Mouse (Mus musculus) frontal cortex, adult 2 months (tissue): ENCODE results near the gene Sav1. TPM values are rescaled to one million over a fixed set of nuclear protein-coding genes. Genes with fewer than 3 reads are reported as not detected.

Experiments used
- DNase-seq, 2 experiments: peaks; one replicate each; pipeline ENCODE4 v3.0.0; 2022; ENCODE audit warnings: low spot score in 1 of 2; ENCODE audit errors: extremely low spot score in 1 of 2
- polyA plus RNA-seq: library from polyadenylated mRNA; depleted of rRNA; stranded (reverse); fragments of >200 nt; gene quantifications from 2 replicates; pipeline ENCODE4 v1.2.3, GENCODE M21; 2012; rRNA removed

Sav1 gene
- polyA plus RNA-seq = 20.4 and 22.2 TPM in 2 replicates

DNA sequence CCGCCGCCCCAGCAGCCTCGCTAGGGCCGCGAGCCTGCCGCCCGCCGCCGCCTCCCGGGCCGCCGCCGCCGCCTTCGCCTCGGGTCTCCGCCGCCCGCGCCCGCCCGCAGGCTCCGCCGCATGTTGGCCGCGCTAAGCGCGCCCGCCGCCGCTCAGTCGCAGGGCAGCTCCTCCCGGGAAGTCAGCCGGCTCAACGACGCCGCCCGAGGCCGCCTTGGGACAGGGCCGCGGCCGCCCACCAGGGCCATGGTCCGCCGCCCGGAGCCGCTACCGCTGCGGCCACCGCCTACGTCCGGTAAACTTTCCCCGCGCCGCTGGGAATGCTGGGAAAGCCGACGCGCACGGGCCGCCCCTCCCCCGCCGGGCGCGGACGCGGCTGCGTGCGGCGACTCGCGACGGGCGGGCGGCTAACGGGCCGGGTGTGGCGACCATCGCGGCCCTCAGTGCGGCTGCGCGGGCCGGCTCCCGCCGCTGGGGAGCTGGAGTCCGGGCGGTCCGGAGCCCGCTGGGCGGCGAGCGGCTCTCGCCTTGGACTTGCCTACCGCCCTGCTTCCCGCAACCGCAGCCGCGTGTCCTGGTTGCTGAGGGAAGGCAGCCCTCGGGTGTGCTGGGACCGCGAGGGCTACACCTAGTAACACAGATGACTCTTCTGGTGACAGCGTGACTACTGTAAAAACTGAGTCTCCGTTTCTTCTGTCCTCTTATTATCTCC is at the start of gene Sav1:
Sav1 (minus strand) TSS at position 217 of the 712 bp plus-strand sequence.
- peak; percentile 34 to 87 for DNase-seq

DNA sequence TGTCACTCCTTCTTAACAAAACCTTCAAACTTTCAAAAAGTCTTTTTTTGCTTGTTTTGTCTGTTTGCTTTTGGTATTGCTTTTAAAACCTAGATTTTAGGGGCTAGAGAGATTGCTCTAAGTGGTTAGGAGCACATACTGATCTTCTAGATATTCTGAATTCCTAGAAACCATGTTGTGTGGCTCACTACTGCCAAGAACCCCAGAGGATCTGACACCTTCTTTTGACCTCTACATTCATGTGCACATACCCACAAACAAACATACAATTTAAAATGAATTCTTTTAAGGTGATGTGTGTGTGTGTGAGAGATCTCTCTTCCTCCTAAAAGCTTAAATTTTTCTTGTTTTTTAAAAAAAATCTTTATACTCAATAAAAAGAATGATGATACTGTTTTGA is 39.4 kb upstream of the Sav1 start:
- no peak for DNase-seq

DNA sequence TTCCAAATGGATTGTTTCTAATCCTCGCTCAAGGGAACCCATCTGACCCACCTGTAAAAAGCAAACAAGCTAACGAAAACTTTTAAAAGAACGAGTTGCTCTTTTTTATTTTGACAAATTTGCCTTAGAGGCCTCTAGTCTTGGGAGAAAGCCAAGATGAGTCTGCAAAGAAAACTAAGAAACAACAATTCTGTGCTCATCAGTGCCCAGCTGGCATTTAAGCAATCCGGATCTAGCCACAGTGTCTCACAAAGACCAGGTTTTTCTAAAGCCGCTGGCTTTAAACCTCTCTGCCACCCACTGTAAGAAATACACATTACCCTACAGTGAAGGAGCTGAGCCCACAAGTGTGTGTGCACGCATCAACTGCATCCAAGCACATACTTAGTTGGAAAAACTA is 38.6 kb upstream of the Sav1 start:
- DNase-seq = no peak

DNA sequence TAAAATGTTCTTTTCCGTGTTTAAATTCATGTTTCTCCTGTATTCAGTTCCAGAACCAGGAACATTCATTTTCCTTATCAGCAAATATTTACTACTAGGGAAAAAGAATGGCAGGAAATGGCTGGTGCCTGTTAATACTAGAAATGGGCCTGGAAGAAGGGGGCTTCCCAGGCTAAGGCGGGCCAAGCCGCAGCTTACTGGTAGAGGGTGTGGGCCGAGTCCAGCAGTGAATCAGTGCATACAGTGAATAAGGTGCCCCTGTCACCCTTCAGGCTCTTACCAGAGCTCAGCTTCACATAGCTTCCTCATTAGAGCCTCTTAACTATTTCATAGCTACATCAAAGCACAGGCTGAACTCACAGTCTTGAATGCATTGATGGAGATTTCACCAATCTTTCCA is 36.8 kb upstream of the Sav1 start:
- no peak for DNase-seq

DNA sequence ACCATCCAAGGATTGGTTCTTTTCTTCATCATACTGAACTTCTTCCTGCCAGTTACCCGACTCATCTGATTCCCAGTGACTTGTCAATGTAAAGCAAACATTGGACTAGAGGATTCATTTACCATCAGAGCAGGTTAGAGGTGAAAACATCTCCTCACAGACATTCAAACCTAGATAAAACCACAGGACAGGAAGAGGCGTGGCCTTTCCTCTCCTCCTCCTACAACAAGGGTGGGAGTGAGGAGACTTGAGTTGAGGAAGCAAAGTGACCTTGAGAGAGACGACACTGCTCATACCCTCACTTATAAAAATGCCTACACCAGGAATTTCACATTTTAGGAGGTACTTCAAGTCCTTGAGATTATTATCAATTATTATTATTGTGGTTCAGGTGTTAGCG is 31.4 kb upstream of the Sav1 start:
- DNase-seq = no peak

DNA sequence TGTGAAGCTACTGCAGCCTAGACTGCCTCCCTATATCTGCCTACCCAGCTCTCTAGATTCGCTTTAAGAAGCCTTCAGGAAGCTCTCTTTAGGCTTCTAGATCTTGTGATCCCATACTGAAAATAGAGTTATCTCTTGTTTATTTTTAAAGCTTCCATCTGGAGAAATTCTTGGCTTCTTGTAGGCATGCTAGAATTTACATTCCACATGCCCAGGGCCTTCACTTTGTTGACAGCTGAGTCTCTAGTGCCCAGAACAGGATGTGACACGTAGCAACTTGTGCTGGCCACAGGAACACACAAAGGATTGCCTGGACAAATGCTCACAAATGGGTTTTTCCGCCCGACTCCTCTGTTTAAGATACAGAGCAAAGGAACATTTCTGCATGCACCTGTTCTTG is 29.1 kb upstream of the Sav1 start:
- DNase-seq = peak; percentile 31 to 47

DNA sequence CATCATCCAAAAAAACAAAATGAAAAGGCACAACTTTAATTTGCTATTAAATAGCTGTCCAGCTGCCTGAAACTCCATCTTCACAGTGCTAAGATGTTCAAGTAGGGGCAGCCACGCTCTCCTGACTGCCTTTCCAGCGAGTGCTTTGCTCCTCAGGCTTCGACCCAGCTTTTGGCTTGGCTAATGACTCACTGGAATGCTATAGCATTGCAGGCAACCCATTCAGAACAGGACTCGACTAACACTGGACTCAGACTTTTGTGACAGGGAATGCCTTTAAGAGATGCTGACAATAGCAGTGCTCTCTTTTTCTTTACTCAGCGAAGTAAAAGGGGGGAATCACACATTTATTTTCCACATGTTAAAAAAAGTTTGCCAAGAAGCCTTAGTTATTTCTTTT is 24.9 kb upstream of the Sav1 start:
- DNase-seq = no peak

DNA sequence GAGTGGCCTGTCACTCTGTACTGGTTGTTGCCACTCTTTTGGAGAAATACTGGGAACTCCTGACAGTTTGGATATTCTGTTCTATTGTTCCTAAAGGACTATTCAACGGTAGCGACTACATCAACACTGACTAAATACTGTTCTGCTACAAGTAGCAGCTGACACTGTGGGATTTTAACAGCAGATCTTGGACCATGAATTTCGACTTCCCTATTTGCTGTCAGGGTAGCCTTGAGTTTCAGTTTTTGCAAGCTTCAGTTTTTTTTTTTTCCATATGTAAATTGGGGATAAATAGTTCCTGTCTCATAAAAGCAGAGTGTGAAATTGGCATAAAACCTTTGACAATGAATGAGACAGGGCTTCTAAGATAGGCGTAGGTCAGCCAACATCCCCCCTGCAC is 23.6 kb upstream of the Sav1 start:
- no peak for DNase-seq

DNA sequence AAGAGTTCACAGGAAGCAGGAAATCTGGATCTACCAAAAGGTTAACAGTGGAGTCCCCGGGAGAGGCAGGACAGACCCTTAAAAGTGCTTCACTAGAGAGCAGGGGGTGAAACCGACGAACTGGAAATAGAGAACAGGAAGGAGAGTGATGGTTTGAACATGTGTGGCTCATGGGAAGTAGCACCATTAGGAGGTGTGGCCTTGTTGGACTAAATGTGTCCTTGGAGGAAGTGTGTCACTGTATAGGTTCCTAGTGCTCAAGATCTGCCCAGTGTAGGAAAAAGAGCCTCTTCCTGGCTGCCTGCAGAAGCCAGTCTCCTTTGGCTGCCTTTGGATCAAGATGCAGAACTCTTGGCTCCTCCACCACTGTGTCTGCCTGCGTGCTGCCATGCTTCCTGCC is 18.3 kb upstream of the Sav1 start:
- no peak for DNase-seq

DNA sequence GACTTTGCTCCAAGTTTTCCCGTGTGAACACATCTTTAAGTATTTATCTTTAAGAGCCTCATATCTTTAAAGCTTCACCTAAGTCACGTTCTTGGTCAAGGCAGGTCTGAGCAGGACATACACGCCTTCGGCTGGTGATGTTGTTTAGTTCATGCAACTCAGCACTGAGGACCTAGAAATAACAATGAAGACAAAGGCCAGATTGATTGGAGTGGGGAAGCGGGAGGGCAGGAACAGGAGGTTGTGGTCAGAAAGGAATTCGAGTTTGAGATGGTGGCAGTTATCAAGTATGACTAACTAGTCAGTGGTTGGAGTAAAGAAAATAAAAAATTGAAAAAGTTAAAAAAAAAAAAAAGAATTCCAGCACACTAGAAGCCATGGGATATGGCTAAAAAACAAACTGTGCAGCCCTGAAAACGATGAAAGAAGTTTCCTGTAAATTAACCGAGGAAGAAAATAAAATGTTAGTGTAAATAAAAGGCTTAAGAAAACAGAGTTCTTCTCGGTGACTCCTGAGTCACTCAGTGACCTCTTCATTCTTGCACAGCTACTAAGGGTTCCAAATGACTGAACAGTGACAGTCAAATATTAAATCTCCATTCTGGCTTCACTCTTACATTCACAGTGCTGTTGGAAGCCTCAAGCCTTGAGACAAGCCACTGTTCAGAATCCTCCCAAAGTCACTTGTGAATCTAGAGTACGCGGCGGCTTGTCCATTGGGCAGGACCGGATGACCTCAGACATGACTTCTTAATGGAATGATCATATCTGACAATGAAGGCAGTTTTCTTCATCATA is 11.6 kb upstream of the Sav1 start:
- no peak for DNase-seq

DNA sequence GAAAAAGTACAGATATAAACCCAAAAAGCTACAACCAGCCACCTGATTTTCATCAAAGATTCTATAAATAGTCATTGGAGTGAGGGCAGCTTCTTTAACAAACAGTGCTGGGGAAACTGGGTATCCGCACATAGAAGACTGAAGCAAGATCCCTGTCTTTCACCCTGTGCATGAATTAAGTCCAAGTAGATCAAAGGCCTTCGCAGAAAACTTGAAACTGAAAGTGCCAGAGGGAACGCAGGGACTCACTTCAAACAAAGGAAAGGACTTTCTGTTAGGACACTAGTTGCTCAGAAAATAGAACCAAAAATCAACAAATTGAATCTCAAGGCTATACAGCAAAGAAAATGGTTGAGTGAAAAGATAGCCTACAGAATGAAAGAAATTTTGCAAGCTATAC is 8.6 kb upstream of the Sav1 start:
- no peak for DNase-seq

DNA sequence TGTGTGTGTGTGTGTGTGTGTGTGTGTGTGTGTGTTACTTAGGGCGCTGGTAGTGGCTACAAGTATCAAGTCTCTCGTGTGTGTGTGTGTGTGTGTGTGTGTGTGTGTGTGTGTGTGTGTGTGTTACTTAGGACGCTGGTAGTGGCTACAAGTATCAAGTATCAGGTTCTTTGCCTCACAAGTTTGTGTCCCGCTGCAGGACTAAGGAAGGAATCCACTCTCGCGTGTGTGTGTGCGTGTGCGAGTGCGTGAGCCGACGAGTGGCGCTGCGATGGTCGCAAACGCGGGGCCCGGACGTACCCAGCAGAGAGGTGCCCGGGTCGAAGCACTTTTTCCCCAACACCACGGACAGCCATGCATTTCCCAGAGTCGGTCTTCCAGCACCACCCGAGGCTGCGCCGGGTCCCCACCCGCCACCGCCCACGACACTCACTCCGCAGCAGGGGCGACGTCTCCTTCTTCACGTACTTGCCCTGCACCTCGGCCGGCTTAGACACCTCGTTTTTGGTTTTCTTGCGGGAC is 500 bp downstream of the Sav1 start:
- peak in 1 of 2 experiments; percentile 37 for DNase-seq

DNA sequence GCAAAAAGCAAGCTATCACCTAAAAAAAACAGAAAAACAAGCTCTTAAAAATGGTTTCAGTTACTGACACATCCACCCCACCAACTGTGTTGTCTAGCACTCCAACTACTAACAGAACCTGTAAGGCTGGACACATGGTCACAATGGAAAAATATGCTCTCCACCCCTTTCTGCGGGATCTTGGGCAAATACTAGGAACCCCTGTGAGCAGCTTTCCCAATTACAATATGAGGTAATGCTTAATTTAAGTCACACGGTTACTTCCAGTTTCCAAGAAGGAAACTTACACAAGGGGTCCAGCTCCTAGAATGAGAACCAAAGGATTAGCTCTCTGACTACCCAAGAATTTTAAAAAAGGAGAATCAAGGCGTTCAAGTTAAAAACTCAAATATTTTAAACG is 1.3 kb downstream of the Sav1 start:
- DNase-seq = no peak

DNA sequence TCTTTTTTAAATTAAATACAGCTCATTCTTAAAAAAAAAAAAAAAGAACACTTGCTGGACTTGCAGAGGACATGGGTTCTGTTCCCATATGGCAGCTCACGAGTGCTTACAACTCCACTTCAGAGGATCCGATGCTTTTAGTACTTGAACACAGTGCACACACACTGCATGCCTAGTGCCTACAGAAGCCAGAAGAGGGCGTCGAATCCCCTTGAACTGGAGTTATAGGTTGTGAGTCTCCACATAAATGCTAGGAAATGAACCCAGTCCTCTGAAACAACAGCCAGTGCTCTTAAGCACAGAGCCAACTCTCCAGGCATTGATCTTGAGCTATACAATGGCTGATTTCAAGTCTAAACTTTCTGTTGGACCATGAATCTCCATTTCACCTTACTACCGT is 3.9 kb downstream of the Sav1 start:
- DNase-seq = no peak

DNA sequence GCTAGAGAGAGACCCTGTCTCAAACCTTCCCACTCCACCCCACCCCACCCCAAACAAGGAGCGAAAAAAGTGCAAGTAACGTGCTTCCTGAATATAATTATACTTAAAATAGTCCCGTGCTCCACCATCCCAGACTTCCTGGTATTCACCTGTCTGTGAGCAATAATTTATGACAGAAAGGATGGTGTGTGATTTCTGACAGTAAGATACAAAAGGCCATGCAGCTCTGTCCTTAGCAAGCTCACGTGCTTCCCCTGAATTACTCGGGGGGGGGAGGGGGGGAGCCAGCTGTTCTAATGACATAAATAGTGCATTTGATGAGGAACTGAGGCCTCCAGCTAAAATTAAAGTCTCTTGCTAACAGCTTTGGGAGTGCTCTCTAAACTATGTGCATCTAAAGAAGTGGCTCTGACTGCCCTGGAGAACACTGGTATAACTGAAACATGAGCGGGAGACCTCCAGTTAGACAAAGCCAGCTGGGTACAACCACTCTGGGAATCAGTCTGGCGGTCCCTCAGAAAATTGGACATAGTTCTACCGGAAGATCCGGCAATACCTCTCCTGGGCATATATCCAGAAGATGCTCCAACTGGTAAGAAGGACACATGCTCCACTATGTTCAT is 9.3 kb downstream of the Sav1 start:
- DNase-seq = no peak

DNA sequence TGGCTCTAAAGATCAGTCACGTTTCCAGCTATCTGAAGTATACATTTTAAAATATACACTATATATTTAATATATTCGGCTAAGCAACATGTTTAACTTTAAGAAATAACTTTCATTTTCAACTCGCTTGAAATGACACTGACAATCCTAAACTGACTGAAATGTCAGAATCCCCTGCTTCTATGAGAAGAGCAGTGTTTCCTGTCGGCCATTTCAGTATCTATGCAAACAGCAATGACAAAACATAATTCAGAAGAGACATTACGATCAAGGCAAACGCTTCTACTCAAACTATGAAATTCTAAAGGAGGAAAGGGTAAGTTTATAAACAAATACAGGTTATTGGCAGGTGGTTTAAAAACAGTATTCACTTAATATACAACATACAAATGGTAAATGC is 10.1 kb downstream of the Sav1 start:
- no peak for DNase-seq

DNA sequence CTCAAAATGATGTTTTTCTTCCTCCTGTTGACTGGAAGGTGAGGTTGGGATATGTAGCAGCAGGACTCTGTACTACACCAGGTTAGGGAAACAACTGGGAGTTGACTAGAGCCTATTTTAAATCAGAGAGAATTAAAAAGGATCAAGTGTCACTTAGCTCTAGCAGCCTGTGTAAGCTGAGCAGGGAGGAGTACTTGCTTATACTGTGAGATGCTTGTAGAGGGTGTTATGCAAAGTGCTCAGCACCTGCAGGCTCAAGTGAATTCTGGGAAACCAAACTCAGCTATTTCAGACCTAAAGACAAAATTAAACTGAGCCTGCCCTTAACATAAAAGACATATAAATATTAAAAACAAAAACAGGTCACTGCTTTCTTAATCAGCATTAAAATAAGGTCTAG is 13.1 kb downstream of the Sav1 start:
- DNase-seq = no peak

DNA sequence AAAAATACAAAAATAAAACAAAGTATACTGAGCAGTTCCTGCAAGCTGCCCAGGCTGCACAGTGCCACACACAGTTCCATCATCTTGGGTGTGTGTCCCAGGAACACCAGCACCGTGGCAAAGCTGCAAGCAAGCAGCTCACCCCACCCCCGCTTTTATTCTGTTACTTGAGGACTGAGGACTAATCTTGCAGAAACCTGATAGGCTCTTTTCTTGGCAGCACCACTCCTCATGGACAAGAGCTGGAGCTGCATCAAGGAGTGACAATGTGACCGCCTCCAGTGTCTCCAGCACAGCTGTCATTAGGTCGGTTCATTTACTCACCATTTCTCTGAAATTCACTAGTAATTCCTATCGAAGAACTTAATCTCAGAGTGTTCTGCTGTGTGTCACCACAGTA is 18.6 kb downstream of the Sav1 start:
- no peak for DNase-seq

DNA sequence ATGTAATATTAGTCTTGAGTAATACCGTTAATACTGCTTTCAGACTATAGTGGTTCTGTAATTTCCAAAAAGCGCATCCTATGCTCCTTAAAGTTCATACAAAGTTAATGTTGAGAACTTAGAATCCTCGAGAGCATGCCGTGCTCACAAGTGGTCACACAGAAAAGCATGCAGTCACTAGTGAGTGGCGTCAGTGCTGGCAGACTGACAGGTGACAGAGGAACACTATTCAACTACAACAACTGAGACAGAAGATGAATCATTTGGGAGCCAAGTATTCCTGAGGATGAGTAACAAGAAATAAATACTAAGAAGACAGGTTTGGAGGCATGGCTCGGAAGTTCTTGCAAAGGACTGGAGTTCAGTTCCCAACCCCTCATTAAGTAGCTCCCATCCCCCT is 19.7 kb downstream of the Sav1 start:
- DNase-seq = no peak

DNA sequence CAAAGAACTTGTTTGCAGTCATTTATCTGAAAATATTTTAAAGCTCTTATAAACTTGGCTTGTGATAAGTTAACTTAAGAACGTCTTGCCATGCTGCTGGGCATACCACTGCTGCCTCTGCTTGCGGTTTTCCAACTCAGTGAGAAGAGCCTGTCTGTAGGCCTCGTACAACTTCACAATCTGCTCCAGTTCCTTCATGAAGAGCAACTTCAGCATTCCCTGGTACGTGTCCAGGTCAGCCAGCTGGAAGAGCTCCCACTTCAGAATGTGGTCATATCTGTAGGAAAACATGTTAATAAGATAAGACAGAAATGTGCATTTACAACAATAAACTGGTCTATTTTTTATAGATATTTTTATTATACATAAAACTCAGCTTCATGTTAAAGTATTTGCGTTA is 20.7 kb downstream of the Sav1 start:
- no peak for DNase-seq

DNA sequence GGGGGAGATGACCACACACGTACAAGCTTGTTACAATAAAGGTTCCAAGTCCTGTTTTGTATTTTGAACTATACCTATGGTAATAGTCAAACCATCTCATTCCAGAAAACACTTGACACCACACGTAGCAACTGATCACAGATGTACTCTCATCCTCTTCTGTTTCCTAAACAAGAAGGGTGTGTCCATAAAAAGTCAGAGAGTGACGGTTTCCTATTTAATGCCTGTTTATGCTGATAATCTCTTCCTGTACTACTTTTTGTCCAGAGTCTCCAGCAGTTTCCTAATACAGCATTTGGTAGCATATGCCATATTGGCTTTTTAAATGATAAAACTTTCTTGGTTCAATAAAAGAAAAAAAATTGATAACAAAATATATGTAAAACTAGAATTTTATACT is 21.2 kb downstream of the Sav1 start:
- no peak for DNase-seq

DNA sequence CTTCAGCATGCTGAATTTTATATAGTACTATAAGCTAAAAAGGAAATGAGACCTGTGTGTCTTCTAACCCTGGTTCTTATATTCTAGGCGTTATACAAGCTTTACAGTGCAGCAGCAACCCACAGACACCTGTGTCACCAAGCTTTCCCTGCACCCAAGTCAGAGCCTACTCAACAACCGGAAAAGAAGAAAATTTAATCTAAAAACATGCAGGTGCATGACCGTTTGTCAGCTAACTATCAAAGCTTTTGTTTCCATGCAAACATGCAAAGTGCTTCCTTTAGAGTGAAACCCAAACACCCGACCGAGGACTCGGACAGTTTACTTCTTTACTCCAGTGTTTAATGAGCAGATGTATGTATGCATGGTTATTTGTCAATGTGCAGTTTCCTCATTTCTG is 23.7 kb downstream of the Sav1 start:
- no peak for DNase-seq
